Mouse (Mus musculus) layer of hippocampus, adult 8-10 months (tissue): ENCODE measurements around the gene Cbln3. TPM values are rescaled to one million over a fixed set of nuclear protein-coding genes. Genes with fewer than 3 reads are reported as not detected.

Experiments
- DNase-seq, 2 experiments: peaks; one replicate each; pipeline ENCODE4 v3.0.0; 2022; ENCODE audit warnings: low spot score in 2 of 2
- total RNA-seq, 4 experiments: library from RNA; stranded (reverse); gene quantifications; 2 replicates each; pipeline ENCODE4 v1.2.4; 2022

Gene Cbln3
- total RNA-seq, result under 1 TPM; 0.20 to 0.43 (median 0.33) TPM

DNA sequence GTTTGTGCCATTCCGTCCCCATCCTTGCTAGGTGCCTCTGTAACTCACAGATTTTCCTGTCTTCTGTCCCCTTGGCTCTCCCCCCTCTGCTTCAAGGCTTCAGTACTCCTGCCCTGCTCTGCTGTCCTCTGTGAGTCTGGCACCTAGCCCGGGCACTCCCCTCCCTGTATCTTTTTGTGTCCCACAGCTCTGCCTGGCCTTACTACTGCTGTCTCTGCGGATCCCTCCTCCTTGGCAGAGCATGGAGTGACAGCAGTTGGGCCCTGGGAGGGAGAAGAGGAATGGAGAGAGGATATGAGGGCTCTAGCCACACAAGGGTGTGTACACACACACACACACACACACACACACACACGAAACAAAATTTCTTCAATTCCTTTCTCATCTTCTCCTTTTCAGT is at the start of gene Cbln3:
TSS of gene Cbln3 (minus strand) at position 227 of the 400 bp plus-strand sequence.
- DNase-seq, result no peak

DNA sequence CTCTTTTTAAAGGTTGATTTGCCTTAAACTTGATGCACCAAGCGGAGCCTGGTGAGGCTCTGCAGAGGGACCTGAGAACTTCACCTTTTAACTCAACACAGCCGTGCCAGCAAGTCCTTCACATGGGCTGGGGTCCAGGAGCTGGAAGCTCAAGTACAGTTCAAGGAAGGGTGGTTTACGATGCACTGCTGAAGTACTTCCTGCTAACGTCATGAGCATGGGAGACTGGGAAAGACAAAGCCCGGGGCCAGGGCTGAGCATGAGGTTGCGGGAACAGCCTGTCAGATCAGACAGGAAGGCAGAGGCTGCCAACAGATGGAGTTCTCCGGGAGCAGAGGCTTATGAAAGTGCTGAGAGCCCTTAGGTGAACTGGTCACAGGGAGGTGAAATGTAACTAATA is 49.4 kb upstream of the Cbln3 start:
- DNase-seq, result no peak

DNA sequence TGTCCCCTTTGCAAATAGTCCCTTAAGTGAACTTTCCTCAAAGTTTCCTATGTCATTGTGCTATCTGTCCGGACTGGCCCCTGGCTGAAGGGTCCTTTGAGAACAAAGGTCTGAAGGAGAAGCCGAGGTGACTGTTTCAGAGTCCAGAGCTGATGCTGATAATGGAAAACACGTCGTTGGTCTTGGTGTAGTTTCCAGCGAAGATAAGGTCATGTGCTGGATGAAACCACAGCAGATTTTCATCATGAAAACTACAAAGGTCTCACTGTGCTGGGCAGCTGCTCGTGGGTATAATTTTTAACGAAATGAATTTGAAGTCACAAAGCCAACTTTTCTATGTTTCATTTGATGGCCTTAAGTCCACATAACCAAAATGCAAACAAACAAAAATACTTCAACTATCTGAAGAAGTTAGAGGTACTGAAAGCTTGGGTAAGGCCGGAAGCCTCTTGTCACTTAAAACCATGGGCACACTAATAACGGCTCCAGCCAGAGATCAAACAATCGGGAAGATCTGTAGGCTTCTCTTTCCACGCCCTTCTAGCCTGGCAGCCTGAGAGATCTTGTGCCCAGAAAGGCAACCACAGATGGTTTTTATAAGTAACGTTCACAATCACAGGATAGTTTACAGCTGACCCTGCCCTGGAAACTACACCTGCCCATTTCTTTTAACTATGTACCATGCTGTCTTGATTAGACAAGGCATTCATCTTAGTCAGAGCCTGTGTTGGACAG is 45.2 kb upstream of the Cbln3 start:
- no peak for DNase-seq

DNA sequence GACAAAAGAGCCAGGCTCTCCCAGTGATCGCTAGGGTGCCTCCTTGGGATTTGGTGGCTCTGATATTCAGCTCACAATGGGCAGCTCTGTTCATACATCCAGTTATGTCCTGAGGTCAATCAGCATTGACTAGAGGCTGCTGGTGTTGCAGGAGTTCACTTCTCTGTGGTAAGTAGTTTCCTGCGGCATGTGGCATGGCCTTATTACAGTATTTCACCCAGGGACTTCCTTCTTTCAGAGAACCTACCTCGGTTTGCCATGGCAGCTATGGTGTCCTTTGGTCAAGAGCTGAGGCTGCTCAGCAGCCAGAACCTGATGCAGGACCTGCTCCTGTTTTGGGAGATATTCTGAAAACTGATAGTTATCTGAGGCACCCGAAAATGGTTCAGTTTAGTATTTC is 42.7 kb upstream of the Cbln3 start:
- no peak for DNase-seq

DNA sequence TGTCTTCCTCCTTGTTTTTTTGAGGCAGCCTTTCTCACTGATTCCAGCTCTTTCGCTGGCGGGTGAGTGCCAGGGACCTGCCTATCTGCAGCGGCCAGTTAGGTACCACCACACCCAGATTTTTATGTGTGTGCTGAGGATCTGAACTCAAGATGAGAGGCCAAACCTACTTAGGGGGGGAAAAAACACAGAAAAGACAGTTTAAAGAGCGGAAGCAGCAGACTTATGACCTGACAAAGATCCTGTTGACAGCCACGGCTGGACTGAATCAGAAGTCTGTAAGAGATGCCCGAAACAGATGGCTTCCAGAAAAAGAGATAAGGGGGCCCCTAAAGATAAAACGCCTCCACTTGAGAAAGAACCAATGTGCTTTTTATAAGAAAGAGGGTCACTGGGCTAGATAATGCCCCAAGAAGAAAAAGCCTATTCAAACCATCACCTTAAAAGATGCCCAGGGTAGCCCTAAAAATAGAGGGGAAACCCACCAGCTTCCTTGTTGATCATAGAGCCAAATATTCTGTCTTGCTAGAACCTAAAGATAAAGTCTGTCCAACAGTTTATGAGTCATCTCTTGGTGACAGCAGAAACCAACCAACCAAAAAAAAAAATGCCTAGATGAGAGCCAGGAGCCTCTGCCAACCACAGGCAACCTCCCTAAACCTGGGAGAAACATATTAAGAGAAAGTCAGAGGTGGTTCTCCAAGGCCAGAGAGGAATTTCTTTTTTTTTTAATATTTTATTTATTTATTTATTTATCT is 38.5 kb upstream of the Cbln3 start:
- DNase-seq, result no peak

DNA sequence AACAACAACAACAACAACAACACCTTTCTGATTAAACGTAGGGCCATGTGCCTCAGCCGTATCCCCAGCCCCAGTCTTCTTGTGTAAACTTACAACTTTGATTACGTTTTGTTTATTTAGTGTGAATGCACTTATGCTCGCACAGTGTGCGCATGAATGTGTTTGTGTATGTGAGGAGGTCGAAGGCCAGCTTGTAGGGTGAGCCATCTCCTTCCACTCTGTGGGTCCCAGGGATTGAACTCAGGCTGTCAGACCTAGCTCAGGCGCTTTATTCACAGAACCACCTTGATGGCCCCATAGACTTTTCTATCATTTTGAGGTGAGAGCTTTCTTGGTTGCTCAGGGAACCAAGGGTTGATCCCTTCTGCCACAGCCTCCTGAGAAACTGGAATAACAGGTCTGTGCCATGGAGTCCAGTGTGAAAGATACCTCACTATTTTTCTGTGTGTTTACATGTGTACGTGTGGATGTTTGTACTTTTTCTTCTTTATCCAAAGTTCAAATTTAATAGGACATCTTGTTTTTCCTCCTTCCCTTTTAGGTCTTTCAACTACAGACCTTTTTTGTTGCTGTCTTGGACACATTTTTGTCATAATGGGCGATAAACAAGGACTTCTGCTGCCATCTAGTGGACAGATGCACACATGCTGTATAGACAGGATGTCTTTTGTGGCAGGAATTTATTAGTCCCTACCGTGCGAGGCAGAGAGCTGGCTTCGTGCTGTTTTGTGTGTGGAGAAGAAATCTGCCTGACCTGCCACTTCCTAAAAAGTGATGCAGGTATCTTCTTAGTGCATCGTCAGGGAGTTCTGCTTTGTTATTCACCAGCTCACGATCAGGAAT is 34.3 kb upstream of the Cbln3 start:
- DNase-seq, result peak; percentile 48 to 84

DNA sequence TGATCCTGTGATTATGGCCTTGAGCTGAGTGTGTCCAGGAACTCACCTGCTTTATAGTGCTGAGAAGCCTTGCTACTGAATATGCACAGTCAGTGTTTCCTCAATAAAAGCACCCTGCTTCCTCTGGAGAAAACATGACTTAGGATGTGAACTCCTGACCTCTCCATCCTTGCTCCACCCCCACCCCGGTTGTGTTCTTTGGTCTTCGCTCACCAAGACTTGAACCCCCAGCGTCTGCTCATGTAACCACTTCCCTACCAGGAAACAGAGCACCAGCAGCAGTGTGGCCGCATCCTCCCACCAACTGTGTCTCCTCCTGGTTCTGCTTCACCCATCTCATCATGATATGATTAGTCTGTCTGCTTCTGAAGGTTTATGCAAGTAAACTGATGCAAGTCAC is 29.2 kb upstream of the Cbln3 start:
- no peak for DNase-seq

DNA sequence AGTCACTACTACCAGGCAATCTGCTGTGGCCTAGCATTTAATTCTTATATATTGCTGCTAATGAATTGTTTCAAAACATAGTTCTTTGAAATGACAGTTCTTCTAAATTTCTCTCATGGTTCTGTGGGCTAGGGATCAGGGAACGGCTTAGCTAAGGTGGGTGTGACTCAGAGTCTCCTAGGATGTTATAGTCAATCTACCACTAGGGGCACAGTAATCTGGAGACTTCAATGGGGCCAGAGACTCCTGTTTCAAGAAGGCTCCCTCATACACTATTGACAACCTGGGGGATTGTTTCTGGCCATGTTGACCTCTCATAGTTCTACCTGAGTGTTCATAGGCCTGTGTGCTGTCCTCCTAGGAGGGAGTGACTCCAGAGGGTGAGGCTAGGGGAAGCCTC is 21.3 kb upstream of the Cbln3 start:
- DNase-seq, result no peak

DNA sequence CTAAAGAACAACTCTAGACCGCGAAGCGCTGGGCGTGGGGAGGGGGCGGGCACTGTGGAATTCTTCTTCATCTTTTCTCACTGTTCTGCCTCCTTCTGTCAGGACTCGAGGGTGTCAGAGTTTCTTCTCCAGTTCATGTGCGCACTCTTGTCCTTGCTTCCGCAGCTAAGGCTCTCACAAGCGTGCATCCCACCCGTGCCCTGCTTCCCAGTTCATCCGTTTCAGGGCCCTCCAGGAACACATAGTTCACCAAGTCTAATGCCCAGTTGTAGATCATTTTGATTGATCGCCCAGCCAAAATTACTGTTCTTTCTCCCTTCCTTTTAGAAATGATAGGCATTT is 16.2 kb upstream of the Cbln3 start:
- DNase-seq, result no peak

DNA sequence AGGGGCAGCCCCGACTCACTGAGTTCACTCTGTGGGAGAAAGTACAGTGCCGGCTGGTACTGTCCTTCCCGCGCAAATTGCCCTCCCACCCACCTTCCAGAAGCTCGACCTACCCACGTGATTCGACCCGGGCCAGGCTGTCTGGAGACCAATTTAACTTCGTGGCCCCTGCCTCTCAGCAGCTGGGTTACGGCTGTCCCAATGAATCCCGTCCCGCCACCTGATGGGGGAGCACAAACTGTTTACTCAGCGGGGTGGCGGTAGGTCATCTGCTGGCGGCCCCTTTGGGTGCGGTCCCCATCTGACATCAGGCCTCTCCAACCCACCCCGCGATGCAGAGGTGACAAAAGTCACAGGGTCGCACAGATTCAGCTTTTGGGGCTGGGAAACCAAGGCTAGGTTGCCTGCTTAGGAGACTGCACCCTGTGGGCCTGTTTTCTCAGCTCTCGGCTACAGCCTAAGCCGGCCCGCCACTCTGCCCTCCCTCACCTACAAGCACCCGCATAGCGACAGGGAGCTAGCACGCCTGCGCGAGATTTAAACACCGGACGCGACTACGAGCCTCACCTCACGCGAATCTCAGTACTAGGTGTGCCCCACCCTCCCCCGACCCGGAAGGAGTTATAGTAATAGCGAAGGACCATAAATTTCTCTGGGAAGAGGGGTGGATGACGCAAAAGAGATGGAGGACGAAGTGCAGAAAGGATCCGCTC is 15.7 kb upstream of the Cbln3 start, which contains the start of gene Sdr39u1:
TSS of gene Sdr39u1 (minus strand) at position 593 of the 713 bp plus-strand sequence.
- peak; percentile 83 to 87 for DNase-seq

DNA sequence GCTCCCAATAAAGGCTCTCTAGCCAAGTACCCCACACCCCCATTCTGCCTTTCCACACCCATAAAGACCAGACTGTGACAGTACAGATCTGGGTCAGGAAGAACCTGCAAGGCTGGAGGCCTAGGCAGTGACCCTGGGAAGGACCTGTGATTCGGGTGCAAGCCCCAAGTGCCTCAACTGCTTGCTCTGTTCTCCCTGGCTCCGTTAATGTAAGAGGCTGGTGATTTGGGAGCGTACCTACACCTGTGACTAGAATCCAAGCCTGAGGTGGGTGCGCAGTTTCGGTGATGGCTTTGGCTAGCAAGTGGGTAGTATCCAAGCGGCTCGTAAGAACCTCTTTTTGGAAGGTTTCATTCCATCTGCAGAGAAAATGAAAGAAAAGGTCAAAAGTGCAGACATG is 14.8 kb upstream of the Cbln3 start:
- DNase-seq, result no peak

DNA sequence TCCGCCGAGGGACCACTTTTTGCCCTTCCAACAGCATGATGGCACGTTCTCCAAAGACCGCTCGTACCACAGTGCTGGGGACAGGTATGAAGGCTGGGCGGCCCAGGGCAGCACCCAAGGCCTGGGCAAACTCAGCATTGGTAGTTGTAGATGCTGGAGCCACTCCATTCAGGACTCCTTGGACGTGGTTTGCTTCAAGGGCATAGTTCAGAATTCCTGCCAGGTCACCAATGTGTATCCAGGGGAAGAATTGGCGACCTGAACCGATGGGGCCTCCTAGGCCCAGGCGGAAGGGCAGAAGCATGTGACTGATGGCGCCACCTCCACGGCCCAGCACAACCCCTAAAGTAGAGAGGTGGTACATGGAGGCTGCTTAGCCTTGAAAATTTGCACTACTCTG is 13.5 kb upstream of the Cbln3 start:
- DNase-seq, result no peak

DNA sequence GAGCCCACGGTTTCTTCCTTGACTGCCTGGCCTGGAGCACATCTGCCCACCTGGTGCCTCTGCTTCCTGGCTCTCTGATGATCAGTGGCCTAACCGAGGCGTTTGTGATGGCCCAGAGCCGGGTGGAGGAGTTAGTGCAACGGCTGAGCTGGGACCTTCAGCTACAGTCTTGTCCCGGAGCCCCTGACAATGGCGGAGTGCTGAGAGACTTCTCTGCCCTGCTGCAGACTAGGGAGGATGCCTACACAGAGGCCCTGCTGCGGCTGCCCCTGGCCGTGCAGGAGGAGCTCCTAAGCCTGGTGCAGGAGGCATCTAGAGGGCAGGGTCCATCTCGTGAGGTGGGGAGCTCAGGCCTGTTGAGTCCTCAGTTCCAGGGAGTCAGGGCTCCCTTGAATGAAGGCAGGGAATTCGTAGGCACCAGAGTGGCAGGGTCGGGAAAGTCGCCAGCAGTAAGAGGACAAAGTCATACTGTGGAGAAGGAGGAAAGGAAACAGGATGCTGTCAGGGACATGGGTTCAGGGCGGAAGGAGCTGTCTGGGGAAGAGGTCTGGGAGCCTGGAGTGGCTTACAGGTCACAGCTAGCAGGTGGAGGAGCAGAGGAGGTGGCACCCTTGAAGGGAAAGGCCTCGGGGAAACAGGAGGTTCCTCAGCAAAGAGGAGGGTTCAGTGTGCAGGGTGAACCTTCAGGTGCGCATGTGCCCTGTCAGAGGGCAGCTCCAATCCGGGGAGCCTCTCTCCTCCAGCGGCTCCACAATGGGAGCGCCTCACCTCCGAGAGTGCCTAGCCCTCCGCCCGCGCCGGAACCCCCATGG is 2.6 kb upstream of the Cbln3 start:
- DNase-seq, result no peak

DNA sequence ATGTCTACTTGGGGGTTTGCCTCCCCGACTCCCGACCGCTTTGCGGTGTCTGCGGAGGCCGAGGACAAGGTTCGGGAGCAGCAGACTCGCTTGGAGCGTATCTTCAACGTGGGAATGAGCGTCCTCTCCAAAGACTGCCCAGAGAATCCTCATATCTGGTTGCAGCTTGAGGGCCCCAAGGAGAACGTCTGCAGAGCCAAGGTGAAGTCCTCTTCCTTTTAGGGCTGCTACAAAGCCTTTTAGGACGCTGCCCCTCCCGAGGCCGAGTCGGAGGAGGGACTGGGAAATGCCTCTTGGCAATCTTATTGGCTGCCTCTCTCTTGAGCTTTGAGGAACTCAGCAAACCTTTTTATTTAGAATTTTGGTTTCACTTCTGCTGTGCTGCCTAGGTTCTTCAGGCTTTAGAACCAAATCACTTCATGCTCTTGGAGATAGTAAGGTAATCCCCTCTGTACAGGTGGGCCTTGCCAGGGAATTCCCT is 1.6 kb upstream of the Cbln3 start:
- DNase-seq, result no peak

DNA sequence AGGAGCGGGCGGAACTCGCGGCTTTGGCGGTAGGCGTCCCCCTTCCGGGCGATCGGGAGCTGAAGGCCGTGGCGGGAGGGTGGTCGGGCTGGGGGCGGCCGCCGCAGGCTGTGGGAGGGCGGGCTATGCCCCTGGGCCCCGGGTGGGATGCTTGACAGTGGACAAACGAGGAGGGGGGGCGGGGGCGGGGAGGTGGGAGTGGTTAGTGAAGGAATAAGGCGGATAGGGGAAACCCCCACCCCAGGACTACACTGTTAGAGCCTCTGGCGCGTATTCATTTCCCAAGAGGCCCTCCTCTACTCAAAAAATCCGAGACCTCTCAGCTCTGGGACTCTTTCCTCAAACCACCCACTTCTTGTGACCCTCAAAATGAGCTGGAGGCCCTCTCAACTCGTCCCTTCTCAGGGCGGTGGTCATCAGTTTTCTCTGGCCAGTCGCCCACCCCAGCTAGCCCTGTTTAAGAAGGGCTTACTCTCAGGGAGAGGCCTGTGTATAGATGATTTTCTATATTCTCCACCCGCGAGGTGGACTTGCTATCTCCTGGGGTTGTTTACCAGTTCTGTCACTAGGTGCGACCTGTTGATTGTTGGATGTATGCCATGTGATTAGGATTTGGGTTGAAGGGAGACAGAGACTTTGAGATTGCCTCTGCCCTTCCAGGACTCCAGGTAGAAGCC is 1.1 kb upstream of the Cbln3 start:
- no peak for DNase-seq

DNA sequence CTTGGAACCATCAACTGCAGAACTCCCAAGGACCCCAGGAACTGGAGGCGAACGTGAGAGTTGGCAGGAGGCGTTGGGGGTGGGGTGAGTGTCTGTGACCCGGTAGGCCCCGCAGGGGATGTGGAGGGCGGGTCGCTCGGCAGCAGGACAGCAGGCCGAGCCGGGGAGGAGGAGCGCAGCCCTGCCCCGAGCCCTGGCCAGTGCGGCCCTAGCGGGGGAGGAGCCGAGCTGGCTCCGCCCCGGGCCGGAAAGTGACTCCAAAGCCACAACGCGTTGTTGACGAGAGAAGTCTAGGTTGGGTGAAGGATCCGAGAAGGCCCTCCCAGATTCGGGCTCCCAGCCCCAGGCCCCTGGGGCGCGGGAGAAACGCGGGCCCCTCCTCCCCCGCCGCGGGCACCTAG is 521 bp upstream of the Cbln3 start, which contains the start of gene Khnyn:
TSS of gene Khnyn (plus strand) at position 235 of the 401 bp plus-strand sequence.
- DNase-seq, result peak; percentile 72 to 75

DNA sequence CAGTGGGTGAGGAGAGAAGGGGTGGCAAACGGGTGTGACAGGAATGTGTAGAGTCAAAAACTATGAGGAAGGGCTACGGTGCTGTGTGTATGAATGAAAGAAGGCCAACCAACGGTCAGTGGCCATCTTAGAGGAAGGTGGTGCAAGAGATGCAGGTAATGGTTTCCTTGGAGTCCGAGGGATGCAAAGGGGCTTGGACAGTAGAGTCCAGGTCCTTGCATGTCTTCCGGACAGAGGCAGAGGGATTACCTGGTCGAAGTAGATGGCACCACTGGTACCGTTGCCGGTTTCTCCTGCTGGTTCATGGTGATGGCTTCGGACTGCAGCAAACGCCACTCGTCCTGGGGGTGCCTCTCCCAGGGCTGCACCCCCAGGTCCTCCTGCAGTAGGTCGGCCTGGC is 529 bp downstream of the Cbln3 start:
- no peak for DNase-seq

DNA sequence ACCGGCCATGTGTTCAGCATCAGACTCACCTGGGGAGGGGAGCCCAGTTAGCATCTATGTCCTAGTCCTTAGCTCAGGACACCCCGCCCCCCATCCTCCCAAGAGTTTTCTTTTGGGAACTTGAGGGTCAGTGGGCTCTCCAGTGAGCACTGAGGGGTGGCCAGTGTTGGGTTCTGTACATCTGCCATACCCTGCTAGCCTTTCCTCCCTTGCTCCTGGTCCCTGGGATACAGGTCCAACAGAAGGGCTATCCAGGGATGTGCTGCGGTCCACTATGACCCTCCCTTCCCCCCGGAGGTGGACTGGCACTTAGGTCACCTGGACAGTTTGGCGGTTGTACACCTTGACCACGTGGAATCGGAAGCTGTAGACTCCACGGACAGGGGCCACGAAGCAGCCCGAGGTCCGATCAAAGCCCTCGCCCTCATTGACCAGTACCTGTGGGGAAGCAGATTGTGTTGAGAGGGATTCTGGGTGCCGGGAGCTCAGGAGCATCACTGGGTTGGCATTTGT is 987 bp downstream of the Cbln3 start:
- no peak for DNase-seq

DNA sequence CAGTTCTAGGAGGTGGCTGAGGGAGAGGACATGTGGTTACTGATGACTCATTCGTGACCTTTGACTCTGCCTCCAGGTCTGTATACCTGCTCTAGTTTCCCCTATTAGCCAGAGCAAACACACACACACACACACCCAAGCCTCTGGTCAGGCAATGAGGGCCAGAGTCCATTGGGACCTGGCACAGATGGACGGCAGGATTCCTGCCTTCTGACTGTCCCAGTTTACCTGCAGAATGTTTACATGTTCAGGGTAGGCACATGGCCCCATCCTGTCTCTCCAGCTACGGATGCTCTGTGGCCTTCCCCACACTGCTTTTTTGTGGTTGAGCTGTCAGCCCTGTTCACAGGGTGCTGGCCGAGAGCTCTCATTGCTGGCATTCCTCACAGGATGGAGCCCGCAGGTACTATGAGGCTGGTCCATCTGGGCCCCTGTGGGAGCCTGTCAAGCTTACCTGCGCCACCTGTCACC is 2.0 kb downstream of the Cbln3 start:
- no peak for DNase-seq
